Mouse (Mus musculus) limb, embryonic 11.5 days (tissue): ENCODE results near the gene Olfr406. TPM values are rescaled to one million over a fixed set of nuclear protein-coding genes. Genes with fewer than 3 reads are reported as not detected.

Experiments used
- ATAC-seq: fragments of 200-750 bp; cut with Nextera tagmentation; 2 replicates; pipeline ENCODE4 v1.8.0; 2017; ENCODE audit warnings: low read depth; ENCODE audit not compliant: insufficient number of reproducible peaks, low FRiP score, low TSS enrichment
- DNase-seq: peaks from one replicate; pipeline ENCODE4 v3.0.0-alpha.2; 2015; ENCODE audit warnings: low spot score
- H3K27ac ChIP-seq: fragments of 300-500 bp; sonication (generic); replicated peaks from 2 replicates; pipeline ENCODE4 v1.5.1; 2014; ENCODE audit warnings: low read depth, mild to moderate bottlenecking, low read length
- H3K27me3 ChIP-seq: fragments of 300-500 bp; sonication (generic); 2 replicates; pipeline ENCODE4 v1.6.1; 2014; ENCODE audit warnings: mild to moderate bottlenecking, low read length, mixed read lengths; ENCODE audit not compliant: control insufficient read depth, insufficient read depth
- H3K36me3 ChIP-seq: fragments of 300-500 bp; sonication (generic); 2 replicates; pipeline ENCODE4 v1.6.1; 2014; ENCODE audit warnings: mild to moderate bottlenecking, low read length, moderate library complexity, mixed read lengths; ENCODE audit not compliant: control insufficient read depth, insufficient read depth
- H3K4me1 ChIP-seq: fragments of 300-500 bp; sonication (generic); 2 replicates; pipeline ENCODE4 v1.6.1; 2014; ENCODE audit warnings: low read length, mixed read lengths; ENCODE audit not compliant: control insufficient read depth, insufficient read depth
- H3K4me2 ChIP-seq: fragments of 300-500 bp; sonication (generic); 2 replicates; pipeline ENCODE4 v1.6.1; 2014; ENCODE audit warnings: low read depth, mild to moderate bottlenecking, moderate library complexity; ENCODE audit not compliant: severe bottlenecking
- H3K4me3 ChIP-seq: fragments of 300-500 bp; sonication (generic); 2 replicates; pipeline ENCODE4 v1.5.1; 2014; ENCODE audit warnings: low read depth, low read length
- H3K9ac ChIP-seq: fragments of 300-500 bp; sonication (generic); 2 replicates; pipeline ENCODE4 v1.6.1; 2014; ENCODE audit warnings: mild to moderate bottlenecking, low read length
- H3K9me3 ChIP-seq: fragments of 300-500 bp; sonication (generic); 2 replicates; pipeline ENCODE4 v1.6.1; 2016; ENCODE audit warnings: low read length; ENCODE audit not compliant: control insufficient read depth
- WGBS: fragments of 180-500 bp; shearing (Covaris S2); extraction: QIAGEN DNeasy Blood & Tissue Kit; methylation state at CpG from one replicate; pipeline ENCODE4 v1.1.7; 2014; 5-methylcytosine and 5-hydroxymethylcytosine counted together
- polyA plus RNA-seq: library from polyadenylated mRNA; unstranded; fragments of >200 nt; fragmentation: Nextera tagmentation; extraction: Ambion mirVana; gene quantifications from 2 replicates; pipeline ENCODE4 v1.2.1, GENCODE M21; 2014

Olfr406 gene
- not detected in 2 replicates for polyA plus RNA-seq

DNA sequence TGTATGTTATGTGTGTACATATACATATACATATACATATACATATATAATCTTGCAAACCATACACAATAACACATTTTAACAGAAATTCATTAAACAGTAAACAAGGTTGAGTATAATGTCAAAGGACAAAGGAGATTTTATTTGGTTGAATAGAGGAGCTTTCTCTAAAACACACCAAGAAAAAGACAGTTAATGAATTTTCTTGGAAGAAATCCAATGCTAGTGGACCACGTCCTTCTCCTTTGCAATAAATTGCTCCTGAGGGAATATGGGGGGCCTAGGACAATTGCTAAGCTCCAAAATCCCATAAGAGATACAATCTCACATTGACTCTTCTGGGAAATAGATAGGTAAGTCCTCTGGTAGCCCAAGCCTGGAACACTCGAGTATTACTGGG is at the start of gene Olfr406:
Olfr406 (plus strand) TSS at position 301 of the 400 bp plus-strand sequence.
- no peak within 1 kb of the TSS for H3K9ac ChIP-seq
- H3K27ac ChIP-seq, result no peak within 1 kb of the TSS
- no peak within 1 kb of the TSS for H3K4me3 ChIP-seq
- 58% methylated on average over 2 of the region's 2 CpGs for WGBS
- H3K4me1 ChIP-seq, result no peaks in the 10 kb centered on the region
- no peaks in the 10 kb centered on the region for H3K27me3 ChIP-seq
- H3K36me3 ChIP-seq, result no peaks in the 10 kb centered on the region
- H3K9me3 ChIP-seq, result 0 out of 2 replicates have a peak, but pooled peaks cover 2% of the 10 kb centered on the region
- no peak for DNase-seq
- ATAC-seq, result no peak
- no peak within 1 kb of the TSS for H3K4me2 ChIP-seq

DNA sequence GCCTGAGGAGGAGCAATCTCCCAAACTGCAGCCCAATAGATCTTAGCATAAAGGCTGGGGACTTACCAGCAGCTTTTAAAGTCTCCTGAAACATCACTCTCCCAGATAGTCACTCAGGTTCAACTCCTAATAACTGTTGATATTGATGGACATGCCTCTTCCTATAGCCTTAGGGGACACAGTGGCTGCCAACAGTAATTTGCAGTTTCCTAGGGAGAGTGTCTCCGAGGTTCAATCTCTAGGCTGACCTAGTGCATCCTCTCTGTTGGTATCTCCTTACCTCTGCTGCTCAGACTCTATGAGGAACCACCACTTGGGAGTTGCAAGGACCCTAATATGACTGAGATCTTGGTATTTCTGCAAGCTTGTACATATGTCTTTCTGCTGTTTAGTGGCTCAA is 48.3 kb upstream of the Olfr406 start, which contains the start of gene Olfr43:
Olfr43 (minus strand) TSS at position 101 of the 400 bp plus-strand sequence.
- Histone ChIP-seq H3K27me3 (no peaks in the 10 kb centered on the region), H3K4me1 (no peaks in the 10 kb centered on the region), H3K4me3 (no peak within 1 kb of the TSS), H3K9me3 (peaks cover 3% of the 10 kb centered on the region), H3K27ac (no peak within 1 kb of the TSS), H3K9ac (no peak within 1 kb of the TSS), H3K4me2 (no peak within 1 kb of the TSS), H3K36me3 (no peaks in the 10 kb centered on the region)
- ATAC-seq, result no peak
- no peak for DNase-seq
- 75% methylated on average over 1 of the region's 1 CpGs for WGBS

DNA sequence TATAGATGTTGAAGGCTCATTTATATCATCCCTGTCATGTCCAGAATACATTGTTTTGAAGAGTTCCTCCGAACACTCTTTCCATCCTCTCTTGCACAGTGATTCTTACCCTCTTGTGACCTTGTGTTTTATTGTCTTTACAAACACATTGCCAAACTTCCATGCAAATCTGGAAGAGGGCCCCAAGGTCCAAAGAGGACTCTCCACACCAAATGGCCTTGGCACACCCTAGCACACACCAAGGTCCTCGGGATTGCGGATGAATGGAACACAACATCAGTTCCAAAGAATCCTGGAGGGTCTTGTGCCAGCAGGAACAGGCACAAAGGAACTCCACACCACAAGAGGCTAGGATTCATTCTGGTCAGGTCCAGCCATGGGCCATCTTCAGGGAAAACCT is 18.4 kb upstream of the Olfr406 start:
- H3K9me3 ChIP-seq, result no peaks in the 10 kb centered on the region; the same call in 1 of the 2 replicates

DNA sequence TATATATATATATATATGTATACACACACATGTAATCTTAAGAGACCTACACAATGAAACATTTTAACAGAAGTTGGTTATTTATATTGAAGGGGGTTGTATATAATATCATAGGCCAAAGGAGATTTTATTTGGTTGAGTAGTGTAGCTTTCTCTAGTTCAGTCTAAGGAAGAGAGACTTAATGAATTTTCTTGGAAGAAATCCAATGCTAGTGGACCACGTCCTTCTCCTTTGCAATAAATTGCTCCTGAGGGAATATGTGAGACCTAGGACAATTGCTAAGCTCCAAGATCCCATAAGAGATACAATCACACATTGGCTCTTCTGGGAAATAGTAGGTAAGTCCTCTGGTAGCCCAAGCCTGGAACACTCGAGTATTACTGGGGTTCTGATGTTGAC is 23.8 kb downstream of the Olfr406 start, which contains the start of gene Olfr59:
Olfr59 (plus strand) TSS at position 301 of the 400 bp plus-strand sequence.
- 66% methylated on average over 2 of the region's 2 CpGs for WGBS
- no peak within 1 kb of the TSS for H3K27ac ChIP-seq
- no peaks in the 10 kb centered on the region for H3K9me3 ChIP-seq
- H3K27me3 ChIP-seq, result no peaks in the 10 kb centered on the region
- ATAC-seq (no peak), DNase-seq (no peak)
- H3K9ac ChIP-seq, result no peak within 1 kb of the TSS
- no peaks in the 10 kb centered on the region for H3K4me1 ChIP-seq
- H3K4me3 ChIP-seq, result no peak within 1 kb of the TSS
- no peak within 1 kb of the TSS for H3K4me2 ChIP-seq
- no peaks in the 10 kb centered on the region for H3K36me3 ChIP-seq

More for the DNA sequence above, 18.4 kb upstream of the Olfr406 start:
- H3K27me3 ChIP-seq, result no peaks in the 10 kb centered on the region
- DNase-seq (no peak), ATAC-seq (no peak)
- H3K9ac ChIP-seq, result no peak overlapping the region
- no peak overlapping the region for H3K27ac ChIP-seq
- no peaks in the 10 kb centered on the region for H3K4me1 ChIP-seq
- H3K4me2 ChIP-seq, result no peak overlapping the region
- no peaks in the 10 kb centered on the region for H3K36me3 ChIP-seq
- H3K4me3 ChIP-seq, result no peak overlapping the region
- 87% methylated on average over 3 of the region's 3 CpGs for WGBS

DNA sequence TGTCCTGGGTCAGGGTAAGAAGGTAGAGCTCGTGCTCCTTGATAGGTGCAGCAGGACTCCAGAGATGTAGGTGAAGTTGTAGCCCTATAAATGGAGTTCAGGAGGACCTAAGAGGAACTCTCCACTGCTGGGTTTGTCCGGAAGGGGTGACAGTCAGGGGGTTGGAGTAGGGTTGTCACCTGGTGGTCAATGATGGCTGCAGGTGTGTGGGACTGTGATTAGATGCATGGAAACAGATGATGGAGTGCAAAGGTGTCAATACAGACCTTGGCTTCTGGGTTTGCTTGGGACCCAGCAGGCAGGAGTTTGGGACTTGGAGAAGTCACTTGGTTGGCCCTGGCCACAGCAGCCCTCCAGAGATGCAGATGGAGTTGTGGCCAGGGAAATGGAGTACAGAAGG is 27.6 kb downstream of the Olfr406 start:
- Histone ChIP-seq H3K4me3 (no peak overlapping the region), H3K9me3 (no peaks in the 10 kb centered on the region), H3K27me3 (no peaks in the 10 kb centered on the region), H3K9ac (no peak overlapping the region), H3K4me2 (no peak overlapping the region), H3K36me3 (no peaks in the 10 kb centered on the region), H3K4me1 (no peaks in the 10 kb centered on the region), H3K27ac (no peak overlapping the region)
- ATAC-seq, result no peak
- DNase-seq, result no peak
- 80% methylated on average over 2 of the region's 2 CpGs for WGBS

Other genes with a start within 250 kb of the Olfr406 start
- gene Olfr139, start 203.3 kb upstream of the Olfr406 start, polyA plus RNA-seq, result not detected in 2 replicates
- not detected in 2 replicates for gene Olfr399, start 203.2 kb upstream of the Olfr406 start, polyA plus RNA-seq
- gene Zfp616, start 189.9 kb upstream of the Olfr406 start, polyA plus RNA-seq, result not detected in 2 replicates
- gene Olfr401, start 146.1 kb upstream of the Olfr406 start, polyA plus RNA-seq, result not detected in 2 replicates
- gene Olfr402, start 106.3 kb upstream of the Olfr406 start, polyA plus RNA-seq, result not detected in 2 replicates
- not detected in 2 replicates for gene Olfr403, start 73.6 kb upstream of the Olfr406 start, polyA plus RNA-seq
- gene Olfr43, start 48.4 kb upstream of the Olfr406 start, polyA plus RNA-seq, result not detected in 2 replicates
- not detected in 2 replicates for gene Olfr59, start 23.9 kb downstream of the Olfr406 start, polyA plus RNA-seq
- not detected in 2 replicates for gene Olfr410, start 78.2 kb downstream of the Olfr406 start, polyA plus RNA-seq
- not detected in 2 replicates for gene Olfr411, start 92.8 kb downstream of the Olfr406 start, polyA plus RNA-seq
- not detected in 2 replicates for gene Olfr412, start 102.3 kb downstream of the Olfr406 start, polyA plus RNA-seq